Mouse (Mus musculus) 416B (cell line): ENCODE results near the gene Astn2.

Experiments used
- DNase-seq: peaks from one replicate; pipeline ENCODE4 v3.0.0; 2011; ENCODE audit warnings: low read depth

Astn2 gene

GRCm38 (mm10) chr4:65969318-65969717 lies 435.1 kb downstream of the Astn2 start:
- no peak for DNase-seq

- no peak for DNase-seq
Measured at GRCm38 (mm10) chr4:65964604-65965003, 439.8 kb downstream of the Astn2 start.

GRCm38 (mm10) chr4:65959188-65959759 lies 445.1 kb downstream of the Astn2 start:
- no peak for DNase-seq

GRCm38 (mm10) chr4:65958369-65959187 lies 445.8 kb downstream of the Astn2 start:
- no peak for DNase-seq

GRCm38 (mm10) chr4:65951918-65952317 lies 452.5 kb downstream of the Astn2 start:
- no peak for DNase-seq

- DNase-seq: no peak
Measured at GRCm38 (mm10) chr4:65947141-65947649, 457.2 kb downstream of the Astn2 start.

GRCm38 (mm10) chr4:65946021-65946420 lies 458.4 kb downstream of the Astn2 start:
- no peak for DNase-seq

- no peak for DNase-seq
Measured at GRCm38 (mm10) chr4:65930901-65931300, 473.5 kb downstream of the Astn2 start.

- DNase-seq: no peak
Measured at GRCm38 (mm10) chr4:65920294-65920693, 484.1 kb downstream of the Astn2 start.

GRCm38 (mm10) chr4:65916027-65917008 lies 488.1 kb downstream of the Astn2 start:
- DNase-seq: no peak

- no peak for DNase-seq
Measured at GRCm38 (mm10) chr4:65912247-65912942, 492.0 kb downstream of the Astn2 start.

GRCm38 (mm10) chr4:65907660-65908059 lies 496.8 kb downstream of the Astn2 start:
- DNase-seq: no peak

GRCm38 (mm10) chr4:65904963-65905362 lies 499.4 kb downstream of the Astn2 start:
- DNase-seq: no peak

GRCm38 (mm10) chr4:65896092-65897027 lies 508.1 kb downstream of the Astn2 start:
- no peak for DNase-seq

GRCm38 (mm10) chr4:65888332-65888993 lies 515.9 kb downstream of the Astn2 start:
- no peak for DNase-seq

GRCm38 (mm10) chr4:65886862-65887261 lies 517.5 kb downstream of the Astn2 start:
- DNase-seq: no peak

GRCm38 (mm10) chr4:65885921-65886320 lies 518.5 kb downstream of the Astn2 start:
- no peak for DNase-seq

GRCm38 (mm10) chr4:65874236-65874781 lies 530.1 kb downstream of the Astn2 start:
- DNase-seq: no peak

GRCm38 (mm10) chr4:65864551-65864950 lies 539.9 kb downstream of the Astn2 start:
- DNase-seq: no peak

GRCm38 (mm10) chr4:65843191-65843590 lies 561.2 kb downstream of the Astn2 start:
- DNase-seq: no peak
